Mouse (Mus musculus) CH12F3 (cell line): Measurements from ENCODE around the gene Pim3.

Source experiments
- in situ Hi-C: fragments of 300-500 bp; cut with MboI; formaldehyde crosslinking; loops from 2 replicates; pipeline ENCODE4 v1.14.3; 2020; ENCODE audit warnings: low sequenced_read_pairs

The Pim3 gene

DNA sequence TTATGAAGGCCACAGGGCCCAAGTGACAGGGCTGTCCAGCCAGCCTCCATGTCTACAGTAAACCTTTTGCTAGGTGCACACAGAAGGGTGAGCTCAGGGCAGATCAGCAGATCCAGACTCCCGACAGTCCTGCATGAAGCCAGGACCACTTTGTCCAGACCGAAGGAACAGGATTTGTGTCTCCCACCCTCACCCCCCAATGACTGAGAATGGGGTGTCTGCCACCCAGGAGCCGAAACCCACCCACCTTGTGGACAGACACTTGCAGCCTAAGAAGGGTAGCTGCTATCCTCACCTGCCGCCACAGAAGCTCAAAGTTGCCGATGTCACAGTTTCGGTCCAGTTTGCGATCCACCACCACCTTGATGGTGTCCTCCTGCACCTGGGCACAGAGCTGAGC is 53.1 kb downstream of the Pim3 start:
- in situ Hi-C loops = no loop called here
